Mouse (Mus musculus): Measurements from ENCODE around the gene Cops7a.
A peak's percentile ranks its signal among the peaks of the same experiment; 100 is the strongest.

Cops7a gene

GRCm38 (mm10) chr6:124965088-124965719 is at the start of gene Cops7a:
Gene Cops7a, minus strand, starts transcription at chr6:124965538.
- peak; percentile 94 to 97 for DNase-seq (ENCODE audit: low spot score in 2 of 2)

DNA sequence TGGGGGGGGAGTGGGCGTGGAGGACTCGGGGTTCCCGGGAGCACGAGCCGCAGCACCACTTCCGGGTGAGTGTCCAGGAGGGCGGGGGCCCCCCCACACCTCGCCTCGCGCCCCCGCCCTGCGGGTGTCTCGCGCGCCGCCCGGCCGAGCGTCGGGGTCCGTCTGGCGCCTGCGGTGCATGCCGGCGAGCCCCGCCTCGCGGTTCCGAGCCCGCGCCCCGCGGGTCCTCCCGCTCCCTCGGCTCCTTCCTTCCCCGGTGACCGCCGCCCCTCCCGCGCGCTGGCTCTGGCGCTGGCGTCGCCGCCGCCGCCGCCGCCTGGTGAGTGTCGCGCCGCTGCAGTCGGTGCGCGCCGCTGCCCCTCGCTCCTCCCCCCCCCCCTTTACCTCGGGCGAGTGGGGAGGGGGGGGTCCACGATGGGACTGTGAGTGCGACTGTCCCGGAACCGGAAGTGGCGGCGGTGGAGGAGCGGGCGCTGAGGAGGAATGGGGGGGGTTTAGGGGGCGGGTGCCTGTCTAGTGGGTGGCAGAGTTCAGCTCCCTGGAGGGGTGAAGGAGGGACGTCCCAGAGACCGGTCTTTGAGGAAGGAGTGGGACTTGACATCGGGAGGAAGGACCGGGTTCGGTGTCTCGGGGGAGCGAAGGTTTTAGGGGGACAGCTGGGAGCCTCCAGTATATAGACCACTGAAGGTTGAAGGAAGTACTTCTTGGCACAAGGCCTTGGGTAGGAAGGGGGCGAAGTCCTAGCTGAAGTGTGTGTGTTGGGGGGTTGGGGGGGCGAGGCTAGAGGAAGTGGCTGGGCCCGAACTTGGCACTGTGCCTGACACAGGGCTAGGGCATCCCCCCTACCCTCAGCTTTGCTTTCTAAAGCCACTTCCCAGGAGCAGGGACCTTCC is 44.1 kb upstream of the Cops7a start:
- DNase-seq (ENCODE audit: low spot score in 2 of 2) = peak; percentile 69 to 83

DNA sequence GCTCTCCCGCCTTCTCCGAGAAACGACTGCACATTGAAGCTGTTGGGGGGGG is 43.6 kb upstream of the Cops7a start, which contains the start of gene Zfp384:
Gene Zfp384, plus strand, starts transcription at position 17 of the 52 bp plus-strand sequence.
- no peak for DNase-seq (ENCODE audit: low spot score in 2 of 2)

GRCm38 (mm10) chr6:125008586-125009128 is 43.3 kb upstream of the Cops7a start:
- DNase-seq (ENCODE audit: low spot score in 2 of 2) = peak; percentile 84 to 95

- no peak for DNase-seq (ENCODE audit: low spot score in 2 of 2)
These were observed 42.7 kb upstream of the Cops7a start for GRCm38 (mm10) chr6:125008060-125008459.

DNA sequence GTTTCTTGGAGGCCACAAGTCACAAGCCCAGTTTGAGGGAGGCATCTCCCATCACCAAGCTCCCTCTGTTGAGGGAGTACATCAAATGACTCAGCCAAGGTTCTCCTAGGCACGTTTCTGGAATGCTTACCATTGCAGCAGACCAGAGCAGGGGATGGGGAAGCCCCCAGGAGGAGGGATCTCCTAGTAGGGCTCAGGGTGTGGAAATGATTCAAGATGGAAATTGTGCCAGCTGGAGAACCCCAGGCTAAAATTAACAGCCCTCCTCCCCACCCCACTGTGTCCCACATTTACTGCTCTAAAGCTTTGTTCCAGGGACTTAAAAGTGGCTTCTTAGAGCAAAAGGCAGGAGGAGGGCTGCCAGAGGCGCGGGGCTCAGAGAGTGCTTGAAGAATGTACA is 39.7 kb upstream of the Cops7a start:
- DNase-seq (ENCODE audit: low spot score in 2 of 2) = no peak

GRCm38 (mm10) chr6:125003706-125004105 is 38.4 kb upstream of the Cops7a start:
- no peak for DNase-seq (ENCODE audit: low spot score in 2 of 2)

DNA sequence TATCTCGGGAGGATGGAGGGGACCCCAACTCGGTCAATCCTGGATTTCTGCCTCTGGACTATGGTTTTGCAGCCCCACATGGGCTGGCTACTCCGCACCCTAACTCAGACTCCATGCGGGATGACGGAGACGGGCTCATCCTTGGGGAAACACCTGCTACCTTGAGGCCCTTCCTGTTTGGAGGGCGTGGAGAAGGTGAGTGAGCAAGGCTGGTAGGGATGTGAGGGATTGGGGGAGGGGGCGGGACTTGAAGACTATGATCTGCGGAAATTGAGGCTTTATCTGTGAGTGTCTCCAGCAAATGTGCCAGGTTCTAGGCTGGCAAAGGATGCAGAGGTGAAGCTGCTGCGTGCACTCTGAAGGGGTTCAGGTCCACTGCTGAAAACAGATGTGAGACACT is 34.2 kb upstream of the Cops7a start:
- DNase-seq (ENCODE audit: low spot score in 2 of 2) = no peak

DNA sequence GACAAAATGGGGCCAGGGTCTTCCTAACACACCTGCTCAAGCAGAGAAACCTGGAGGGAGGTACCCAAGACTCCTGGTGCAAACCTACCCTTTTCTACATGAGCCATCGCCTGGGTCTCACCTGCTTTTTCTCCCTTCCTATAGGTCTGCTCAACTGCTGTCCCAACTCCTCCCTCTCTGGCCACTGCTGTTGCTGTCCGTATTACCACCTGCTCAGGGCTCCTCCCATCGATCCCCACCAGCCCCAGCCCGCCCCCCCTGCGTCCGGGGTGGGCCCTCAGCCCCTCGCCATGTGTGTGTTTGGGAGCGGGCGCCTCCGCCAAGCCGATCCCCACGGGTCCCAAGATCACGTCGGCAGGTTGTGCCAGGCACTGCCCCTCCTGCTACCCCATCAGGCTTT is 33.8 kb upstream of the Cops7a start:
- no peak for DNase-seq (ENCODE audit: low spot score in 2 of 2)

GRCm38 (mm10) chr6:124998066-124998465 is 32.7 kb upstream of the Cops7a start:
- no peak for DNase-seq (ENCODE audit: low spot score in 2 of 2)

DNA sequence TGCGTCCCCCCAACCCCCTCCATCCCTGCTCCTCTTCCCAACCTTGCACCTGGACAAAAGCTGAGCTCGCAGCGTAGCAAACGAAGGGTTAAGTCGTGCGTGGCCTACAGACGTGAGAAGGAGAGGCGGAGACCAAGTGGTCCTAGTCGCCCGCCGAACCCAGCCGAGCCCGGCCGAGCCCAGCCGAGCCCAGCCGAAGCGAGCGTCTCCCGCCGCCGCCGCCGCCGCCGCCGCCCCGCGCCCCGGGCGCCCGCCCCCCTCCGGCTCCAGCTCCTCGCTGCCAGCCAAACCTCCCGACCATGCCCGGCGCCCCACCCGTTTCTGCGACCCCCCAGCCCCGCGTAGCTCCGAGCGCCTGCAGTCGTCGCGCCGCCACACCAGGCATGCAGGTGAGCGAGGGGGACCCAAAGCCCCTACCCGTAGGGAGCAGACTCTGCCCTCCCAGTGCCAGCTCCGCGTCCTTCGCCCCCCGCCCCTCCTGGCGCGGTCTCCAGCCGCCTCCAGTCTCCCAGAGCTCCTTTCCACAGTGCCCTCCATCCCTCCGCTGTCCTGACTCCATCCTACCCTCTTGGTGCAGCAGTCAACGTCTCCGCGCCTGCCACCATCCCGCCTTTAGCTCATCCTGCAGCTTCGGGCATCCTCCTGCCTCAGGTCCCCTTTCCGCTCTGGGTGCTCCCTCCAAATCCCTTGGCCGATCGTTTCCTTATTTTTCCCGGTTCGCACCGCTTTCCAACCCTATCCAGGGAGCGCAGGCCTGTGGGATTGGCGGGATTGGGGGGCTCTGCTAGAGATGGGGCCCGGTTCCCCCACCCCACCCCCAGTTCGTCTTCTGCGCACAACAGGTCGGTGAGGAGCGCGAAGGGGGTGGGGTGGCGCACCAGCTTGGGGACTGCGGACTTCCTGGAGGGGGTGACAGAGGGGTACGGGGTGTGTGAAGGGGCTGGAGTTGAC is 31.5 kb upstream of the Cops7a start, which contains the start of gene Pianp:
Gene Pianp, plus strand, starts transcription at position 144 of the 951 bp plus-strand sequence.
- peak; percentile 72 to 84 for DNase-seq (ENCODE audit: low spot score in 2 of 2)

DNA sequence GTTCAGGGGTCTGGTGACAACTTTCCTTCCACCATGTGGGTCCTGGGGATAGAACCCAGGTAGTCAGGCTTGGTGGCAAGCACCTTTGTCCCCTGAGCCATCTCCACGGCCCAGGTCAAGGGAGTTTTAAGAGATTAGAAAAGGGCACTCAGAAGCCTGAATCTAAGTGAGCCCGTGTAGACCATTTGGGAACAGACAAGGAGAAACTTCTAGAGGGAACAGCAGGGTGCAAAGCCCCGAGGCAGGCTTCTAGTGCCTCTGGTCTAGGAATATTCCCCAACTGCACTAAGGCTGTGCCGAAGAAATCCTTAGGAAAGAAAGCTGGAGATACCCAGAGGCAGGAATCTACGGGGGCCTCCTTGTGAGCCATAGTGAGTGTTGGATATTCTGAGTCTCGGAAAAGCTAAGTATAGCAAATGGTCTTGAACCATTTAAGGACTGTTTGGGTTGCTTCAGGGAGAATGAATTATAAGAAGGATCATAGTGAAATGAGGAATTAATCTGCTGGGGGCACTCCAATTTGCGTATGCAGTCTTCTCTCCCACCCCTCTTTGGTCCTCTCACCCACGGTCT is 30.6 kb upstream of the Cops7a start:
- DNase-seq (ENCODE audit: low spot score in 2 of 2) = no peak

- no peak for DNase-seq (ENCODE audit: low spot score in 2 of 2)
These were observed 29.9 kb upstream of the Cops7a start for GRCm38 (mm10) chr6:124995246-124995645.

DNA sequence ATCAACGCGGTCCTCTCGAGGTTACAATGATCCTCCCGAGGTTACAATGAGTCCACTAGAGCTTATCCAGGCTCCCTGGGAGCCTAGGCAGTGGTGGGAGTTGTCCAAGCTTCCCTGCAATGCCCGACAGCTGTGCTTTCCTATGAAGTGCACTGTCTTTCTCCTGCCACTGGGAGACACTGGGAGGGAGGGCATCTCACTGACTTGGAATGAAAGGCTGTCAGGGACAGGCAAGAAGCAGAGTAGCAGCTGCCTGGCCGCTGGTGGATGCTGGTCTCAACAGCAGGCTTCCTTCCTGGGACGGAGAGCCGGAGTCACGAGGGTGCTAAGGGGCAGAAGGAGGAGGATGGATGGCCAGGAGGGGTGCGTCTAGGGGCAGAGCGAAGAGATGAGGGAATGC is 28.5 kb upstream of the Cops7a start:
- DNase-seq (ENCODE audit: low spot score in 2 of 2) = no peak

DNA sequence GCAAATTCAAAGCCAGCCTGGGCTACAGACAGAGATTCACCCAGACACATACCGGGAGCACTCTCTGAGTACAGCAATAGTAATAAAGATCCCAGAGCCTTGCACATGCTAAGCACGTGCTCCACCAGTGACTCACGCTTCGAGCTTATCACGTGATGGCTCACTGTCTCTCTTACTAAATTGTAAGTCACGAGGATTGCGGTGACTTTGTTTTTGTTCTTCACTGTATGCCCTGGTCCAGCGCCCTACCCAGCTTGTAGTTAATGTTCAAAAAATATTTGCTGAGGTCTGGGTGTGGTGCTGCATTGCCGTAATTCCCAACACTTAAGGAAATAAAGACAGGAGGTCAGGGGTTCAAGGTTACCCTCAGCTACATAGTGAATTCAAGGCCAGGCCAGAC is 28.0 kb upstream of the Cops7a start:
- DNase-seq (ENCODE audit: low spot score in 2 of 2) = no peak

GRCm38 (mm10) chr6:124992241-124992640 is 26.9 kb upstream of the Cops7a start:
- no peak for DNase-seq (ENCODE audit: low spot score in 2 of 2)

DNA sequence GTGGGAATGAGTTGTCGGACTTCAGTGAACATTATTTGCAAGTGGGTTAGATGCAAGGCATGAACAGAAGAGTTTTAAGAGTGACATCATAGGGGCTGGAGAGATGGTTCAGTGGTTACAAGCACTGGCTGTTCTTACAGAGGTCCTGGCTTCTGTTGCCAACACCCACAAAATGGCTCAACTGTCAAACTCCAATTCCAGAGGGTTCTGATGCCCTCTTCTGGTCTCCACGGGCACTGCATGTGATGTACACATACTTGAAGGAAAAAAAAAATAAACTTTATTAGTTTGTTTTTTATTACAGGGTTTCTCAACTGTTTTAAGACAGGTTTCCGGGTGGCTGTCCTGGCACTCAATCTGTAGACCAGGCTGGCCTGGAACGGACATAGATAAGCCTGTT is 2.4 kb upstream of the Cops7a start:
- DNase-seq (ENCODE audit: low spot score in 2 of 2) = peak; percentile 20 to 72

DNA sequence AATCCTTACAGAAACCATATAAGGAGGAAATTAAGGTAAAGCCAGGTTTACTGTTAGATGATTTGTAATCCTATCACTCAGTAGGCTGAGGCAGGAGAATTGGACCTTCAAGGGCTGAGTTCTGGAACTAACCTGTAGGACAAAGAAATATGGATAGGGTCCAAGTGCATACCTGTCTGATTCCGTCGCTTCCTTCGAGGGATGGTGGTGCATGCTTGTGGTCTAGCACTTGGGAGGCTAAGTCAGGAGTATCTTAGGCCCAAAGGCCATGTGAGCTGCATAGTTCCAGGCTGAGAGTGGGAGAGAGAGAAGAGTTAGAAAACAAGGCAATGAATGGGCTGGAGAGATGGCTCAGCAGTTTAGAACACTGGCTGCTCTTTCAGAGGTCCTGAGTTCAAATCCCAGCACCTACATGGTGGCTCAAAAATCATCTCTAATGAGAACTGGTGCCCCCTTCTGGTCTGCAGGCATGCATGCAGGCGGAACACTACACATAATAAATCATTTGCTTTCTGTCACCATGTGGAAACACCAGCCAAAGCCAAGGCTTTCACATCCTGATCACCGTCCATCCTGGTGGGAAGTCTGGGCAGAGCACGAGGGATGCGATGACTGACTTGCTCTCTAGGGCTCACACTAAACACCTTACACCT is 1.3 kb upstream of the Cops7a start:
- peak in 1 of 2 experiments; percentile 40 for DNase-seq (ENCODE audit: low spot score in 2 of 2)

GRCm38 (mm10) chr6:124965747-124966146 is 409 bp upstream of the Cops7a start:
- DNase-seq (ENCODE audit: low spot score in 2 of 2) = no peak

GRCm38 (mm10) chr6:124964638-124965037 is 700 bp downstream of the Cops7a start:
- no peak for DNase-seq (ENCODE audit: low spot score in 2 of 2)

- no peak for DNase-seq (ENCODE audit: low spot score in 2 of 2)
These were observed 4.3 kb downstream of the Cops7a start for GRCm38 (mm10) chr6:124961021-124961420.
